Mouse (Mus musculus): Measurements from ENCODE around the gene Tti1.

GRCm38 (mm10) chr2:158067260-158067824 lies 39.1 kb upstream of the Tti1 start:
- TF ChIP-seq GATA1 (IDR thresholded peaks at IDR 0.05; ENCODE audit: borderline replicate concordance, low read length) (no peak), FLI1 (IDR thresholded peaks at IDR 0.05; ENCODE audit: low read length) (no peak)
